Mouse (Mus musculus) mouse embryonic stem cell (cell line): ENCODE results near the gene Strbp.
"Not testable (repeated sequence)": the region's sequence is repeated elsewhere in the genome, so short reads cannot be mapped to it uniquely, and the experiment has no call there.

Experiments used
- in situ Hi-C, 2 experiments: fragments of 300-500 bp; cut with MboI; formaldehyde crosslinking; loops; 1 replicate in 1 of 2; 3 replicates in 1 of 2; pipeline ENCODE4 v1.14.3; 2019 to 2020; ENCODE audit warnings: low sequenced_read_pairs in 2 of 2, low pct_unique_long_range_greater_than_20kb in 1 of 2, mixed read lengths in 1 of 2; ENCODE audit not compliant: unreplicated experiment in 1 of 2

Strbp gene

DNA sequence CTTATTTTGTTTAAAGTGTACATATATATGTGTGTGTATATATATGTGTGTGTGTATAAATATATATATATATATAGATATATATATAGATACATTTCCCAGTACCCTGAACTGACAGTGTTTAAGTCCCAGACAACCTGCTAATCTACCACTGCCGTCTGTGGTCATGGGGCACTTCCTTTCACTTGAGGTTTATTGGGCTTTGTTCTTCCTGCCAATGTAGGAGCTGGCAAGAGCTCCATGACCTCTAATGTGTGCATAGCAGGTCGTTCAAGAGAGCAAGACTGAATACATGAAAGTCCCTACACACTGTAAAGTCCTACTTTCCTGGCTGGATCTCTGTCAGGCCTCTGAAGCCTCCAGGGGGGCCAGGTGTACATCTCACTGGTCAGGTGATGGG is 138.1 kb downstream of the Strbp start:
- in situ Hi-C loops: no loop called here

DNA sequence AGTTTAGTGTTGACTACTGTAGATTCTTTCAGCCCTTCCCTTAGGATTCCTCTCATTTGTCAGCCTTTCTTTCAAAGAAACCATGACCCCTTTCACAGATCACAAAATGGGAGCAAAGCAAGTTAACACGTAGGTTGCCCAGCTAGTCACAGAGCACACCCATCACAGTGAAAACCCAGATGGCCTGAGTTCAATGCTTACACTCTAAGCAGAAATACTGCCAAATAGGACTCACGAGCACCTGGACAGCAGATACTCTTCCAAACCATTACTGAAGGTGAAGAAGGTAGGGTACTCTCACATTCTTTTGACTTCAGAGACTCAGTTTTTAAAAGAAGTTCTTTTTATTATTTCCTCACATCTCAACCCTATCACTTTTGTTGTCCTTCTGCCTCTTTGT is 147.3 kb downstream of the Strbp start:
- in situ Hi-C loops: no loop called here

DNA sequence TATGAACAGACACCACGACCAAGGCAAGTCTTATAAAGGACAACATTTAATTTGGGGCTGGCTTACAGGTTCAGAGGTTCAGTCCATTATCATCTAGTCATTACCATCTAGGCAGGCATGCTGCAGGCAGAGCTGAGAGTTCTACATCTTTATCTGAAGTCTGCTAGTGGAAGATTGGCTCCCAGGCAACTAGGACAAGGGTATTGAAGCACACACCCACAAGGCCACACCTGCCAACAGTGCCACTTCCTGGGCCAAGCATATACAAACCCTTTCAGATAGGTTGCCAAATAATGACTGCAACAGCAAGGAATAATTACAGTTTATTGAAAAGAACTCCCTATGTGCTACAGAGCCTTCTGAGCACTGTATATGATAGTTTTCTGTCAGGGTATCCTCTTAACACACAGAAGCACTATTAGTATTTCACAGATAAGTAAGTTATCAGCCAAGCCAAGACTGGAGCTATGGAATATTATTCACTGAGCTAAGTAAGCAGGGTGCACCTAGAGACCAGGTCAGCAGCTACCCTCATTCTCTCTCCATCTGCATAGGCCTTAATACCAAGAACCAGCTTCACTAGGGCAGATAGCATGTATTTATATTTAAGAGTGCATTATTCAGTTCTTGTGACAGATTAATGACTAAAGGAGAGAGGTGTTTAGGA is 154.2 kb downstream of the Strbp start:
- in situ Hi-C loops: no loop called here

DNA sequence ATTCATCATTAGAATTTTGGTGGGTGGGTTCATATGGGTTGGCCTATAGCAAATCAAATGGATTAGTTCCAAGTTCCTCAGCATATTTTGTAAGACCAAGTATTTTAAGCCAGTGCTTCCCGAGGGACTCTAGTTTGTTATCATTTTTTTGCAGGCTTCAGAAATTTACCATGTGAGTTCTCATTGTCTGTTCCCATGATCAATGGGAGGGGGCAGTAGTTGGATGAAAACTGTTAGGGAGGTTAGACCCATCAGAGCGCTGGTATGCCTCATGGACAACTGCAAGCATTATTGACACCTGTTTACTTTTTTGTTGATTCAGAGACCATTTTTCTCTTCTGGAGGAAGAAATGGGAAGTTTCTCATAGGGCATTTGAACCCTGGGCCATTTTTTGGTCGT is 172.0 kb downstream of the Strbp start:
- in situ Hi-C loops: no loop called here

DNA sequence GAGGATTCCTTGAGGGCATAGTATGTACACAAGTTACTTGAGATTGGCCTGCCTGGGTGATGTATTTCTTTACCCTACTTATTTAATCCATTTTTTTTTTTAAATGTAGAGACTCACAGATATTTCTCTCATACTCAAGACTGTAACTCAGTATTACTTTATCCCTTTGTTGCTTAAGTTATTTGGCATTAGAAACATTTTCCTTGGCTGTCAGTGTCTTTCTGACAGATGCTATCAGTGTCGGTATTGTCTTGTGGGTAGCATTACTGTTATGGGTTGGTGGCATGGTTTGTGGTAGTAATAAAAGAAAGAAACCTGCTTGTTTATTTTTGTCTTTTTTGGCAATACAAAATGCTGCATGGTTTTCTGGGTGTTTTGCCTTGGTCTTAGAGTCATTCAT is 172.9 kb downstream of the Strbp start:
- in situ Hi-C loops: no loop called here

DNA sequence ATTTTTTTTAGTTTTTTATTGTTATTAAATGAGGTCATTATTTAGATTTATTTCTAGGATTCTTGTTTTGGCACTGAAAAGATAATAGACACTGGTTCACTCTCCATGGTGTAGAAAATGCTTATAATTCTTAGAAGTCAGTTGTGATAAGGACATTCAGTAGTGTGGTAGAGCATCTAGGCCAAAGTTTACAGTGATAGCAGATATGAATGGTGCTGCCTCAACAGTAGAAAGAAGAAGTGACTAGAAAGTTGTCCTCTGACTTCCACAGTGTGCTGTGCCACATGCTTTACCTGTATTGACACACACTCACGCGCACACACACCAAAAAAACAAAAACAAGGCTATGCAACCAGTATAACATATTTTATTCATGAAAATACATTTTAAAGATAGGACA is 174.3 kb downstream of the Strbp start:
- in situ Hi-C loops: no loop called here

DNA sequence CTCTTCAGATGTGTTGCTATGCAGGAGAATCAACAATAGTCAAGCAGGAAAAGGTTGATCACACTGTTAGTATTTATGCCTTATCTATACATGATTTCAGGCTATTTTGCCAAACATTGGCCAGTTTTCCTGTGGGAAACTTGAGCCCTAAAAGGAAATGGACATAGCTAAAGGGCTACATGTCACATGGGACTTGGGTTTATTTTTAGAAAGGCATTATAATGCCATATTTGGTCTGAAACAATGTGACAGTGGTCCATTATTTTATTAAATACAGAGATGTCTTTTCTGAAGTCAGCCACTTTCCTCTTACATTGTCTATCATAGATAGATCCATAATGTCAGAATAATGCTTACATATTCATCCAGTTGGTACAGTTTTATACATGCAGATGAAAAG is 176.1 kb downstream of the Strbp start:
- in situ Hi-C loops: no loop called here

DNA sequence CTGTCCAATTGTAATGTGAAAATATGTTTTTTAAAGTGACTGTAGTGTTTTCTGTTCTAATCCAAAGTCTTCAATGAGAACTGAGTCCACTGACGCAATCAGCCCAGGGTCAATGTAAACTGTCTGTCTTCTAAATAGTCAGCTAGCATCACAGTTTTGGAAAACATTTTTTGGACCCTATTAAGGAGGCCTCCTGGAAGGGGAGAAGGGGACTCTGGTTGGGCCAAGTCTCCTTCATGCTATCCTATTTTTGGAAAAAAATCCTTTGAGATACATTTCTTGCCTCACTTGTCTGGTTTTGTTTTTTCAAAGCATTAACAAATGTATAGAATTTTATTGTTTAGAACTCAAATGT is 184.4 kb downstream of the Strbp start:
- in situ Hi-C loops: no loop called here

DNA sequence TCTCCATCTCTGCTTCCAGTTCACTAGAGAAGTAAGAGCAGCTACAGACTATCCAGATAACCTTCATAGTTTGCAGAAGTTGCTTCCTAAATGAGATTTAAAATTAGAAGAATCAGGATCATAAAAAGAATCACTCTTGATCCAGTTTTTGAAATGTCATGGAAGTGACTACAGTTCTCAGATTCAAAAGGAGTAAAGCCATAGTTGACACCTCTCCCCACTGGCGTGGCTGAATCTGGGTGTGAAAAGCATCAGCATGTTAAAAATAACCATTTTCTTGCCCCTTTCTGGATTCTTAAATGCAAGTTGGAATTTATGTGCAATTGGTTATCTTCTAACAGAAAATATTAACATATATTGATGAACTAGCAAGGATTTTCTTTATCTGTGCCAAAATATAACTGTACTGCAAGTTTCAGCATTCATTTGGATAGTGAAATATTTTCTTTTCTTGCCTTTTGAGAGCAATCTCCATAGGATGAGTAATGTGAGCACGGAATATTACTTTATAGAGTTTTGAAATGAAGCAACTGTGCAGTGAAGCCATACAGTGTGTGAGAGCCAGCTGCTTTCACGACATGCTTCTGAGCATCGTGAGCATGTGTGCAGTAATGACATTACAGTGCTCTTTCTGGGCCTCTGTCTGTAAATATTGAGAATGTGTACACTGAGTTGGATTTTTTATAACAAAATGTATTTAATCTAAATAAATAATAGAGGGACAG is 184.9 kb downstream of the Strbp start:
- in situ Hi-C loops: no loop called here

DNA sequence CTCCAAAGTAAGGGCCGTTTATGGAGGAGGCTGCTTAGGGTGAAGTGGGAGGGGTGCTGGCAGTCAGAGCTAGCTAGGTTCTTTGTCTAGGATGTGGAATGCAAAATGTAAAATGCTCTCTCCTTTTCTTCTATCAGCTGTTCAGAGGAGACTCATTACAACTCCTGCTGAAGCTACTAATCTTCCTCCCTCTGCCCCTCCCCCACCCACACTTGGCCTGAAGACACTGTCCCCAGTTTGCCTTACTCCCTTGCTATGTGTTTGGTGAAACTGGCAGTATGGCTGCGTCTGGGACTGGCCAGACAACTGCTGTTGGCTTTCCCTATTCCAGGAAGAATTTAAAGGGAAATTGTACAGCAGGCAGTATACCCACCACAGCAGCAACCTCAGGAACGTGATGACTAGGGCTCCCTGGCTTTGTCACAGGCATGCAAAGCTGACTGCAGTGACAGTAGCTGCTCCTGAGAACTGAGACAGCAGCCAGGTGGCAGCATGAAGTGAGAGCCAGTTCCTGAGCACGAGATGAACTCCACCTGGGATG is 186.7 kb downstream of the Strbp start:
- in situ Hi-C loops: no loop called here

DNA sequence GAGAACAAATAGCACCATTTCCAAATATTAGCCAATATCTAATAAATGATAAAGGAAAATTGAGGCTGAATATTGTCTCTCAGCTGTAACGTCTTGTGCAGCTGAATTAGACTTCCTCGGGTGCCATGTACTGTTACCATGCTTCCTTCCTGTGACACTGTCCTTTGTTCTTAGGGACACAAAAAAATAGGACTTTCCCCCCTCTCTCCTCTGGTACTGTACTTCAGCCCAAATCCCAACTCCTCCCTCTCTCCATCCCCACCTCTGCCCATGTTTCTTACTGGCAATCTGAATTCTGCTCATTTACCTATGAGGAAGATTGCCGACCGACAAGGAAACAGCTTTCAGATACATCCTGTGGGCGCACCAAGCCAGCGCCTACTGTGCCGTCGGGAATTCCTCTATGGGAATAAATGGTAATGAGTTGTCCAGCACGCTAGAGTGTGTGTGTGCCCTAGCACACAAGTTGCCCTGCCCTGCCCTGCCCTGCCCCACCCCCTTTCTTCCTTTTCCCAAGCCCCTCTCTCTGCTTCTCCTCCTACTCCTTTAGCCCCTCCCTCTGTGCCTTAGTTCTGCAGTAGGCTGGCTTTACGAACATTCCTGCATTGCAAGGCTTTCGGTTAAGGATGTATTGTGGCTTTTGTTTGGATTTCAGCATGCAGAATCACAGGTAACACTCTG is 187.5 kb downstream of the Strbp start, which contains the start of gene Gpr21:
Gpr21 (plus strand) TSS at position 303 of the 681 bp plus-strand sequence.
- in situ Hi-C loops: no loop called here

DNA sequence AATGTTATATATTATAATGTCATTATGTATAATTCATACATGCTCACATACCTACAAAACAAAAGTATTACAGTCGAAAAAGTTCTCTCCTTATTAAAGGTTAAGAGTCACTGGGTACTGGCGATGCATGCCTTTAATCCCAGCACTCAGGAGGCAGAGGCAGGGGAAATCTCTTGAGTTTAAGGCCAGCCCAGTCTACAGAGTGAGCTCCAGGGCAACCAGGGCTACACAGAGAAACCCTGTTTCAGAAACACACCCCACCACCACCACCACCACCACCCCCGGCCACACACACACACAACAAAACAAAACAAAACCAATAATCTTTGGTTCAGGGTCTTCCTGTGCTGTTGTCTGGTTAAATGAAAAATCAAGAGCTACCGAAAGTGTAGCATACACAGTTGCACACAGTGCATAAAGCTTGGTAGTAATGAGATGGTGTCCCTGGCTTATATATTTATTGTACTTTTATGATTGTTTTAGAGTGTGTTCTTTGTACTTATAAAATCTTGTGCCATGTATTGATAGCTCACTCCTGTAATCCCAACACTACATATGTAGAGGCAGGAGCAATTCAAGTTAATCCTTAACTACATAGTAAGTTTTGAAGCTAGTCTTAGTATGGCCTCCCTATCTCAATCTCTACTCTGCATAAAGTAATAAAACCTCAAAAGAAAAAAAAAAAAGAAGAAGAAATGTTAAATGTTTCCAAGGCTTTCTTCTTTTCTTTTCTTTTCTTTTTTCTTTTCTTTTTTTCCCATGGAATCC is 192.3 kb downstream of the Strbp start:
- in situ Hi-C loops: no loop called here

DNA sequence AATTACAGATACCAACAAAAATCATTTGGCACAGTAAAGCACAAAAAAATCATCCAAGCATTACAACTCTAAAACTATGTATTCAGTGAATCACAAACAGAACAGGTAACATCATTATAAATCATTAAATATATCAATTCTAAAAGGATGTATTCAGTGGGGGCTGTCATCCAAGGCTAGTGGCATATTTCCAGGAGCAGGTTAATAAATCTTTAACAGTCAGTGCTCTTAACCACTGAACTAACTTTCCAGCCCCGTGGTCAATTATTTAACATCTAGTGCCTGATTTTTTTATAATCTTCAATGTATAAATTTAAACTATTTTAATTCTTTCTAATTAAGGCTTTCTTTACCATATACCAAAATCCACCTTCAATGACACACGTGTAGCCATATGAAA is 197.8 kb downstream of the Strbp start:
- in situ Hi-C loops: not testable (repeated sequence)

DNA sequence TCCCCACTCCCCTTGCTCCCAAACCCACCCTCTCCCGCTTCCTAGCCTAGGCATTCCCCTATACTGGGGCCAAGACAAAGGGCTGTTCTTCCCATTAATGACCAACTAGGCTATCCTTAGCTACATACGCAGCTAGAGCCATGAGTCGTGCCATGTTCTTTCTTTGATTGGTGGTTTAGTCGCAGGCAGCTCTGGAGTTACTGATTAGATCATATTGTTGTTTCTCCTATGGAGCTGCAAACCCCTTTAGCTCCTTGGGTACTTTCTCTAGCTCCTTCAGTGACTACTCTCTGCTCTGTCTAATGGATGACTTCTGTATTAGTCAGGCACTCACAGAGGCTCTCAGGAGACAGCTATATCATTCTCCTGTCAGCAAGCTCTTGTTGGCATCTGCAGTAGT is 206.3 kb downstream of the Strbp start:
- in situ Hi-C loops: no loop called here

DNA sequence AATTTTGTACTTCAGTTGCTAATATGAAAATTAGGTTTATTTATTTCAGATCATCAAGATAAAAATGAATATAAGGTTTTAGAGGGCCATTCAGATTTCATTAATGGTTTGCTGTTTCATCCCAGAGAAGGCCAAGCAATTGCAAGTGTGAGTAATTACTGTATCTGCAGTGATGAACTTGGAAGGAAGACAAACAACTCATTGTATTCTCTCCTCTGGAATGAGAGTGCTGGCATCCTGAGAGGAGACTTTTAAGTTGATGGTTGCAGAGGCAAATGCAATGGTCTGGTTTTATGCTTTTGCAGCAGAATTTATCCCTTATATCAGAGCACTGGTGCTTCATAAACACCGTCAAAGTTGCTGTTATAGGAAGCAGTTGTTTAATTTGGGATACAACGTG is 214.7 kb downstream of the Strbp start:
- in situ Hi-C loops: no loop called here

DNA sequence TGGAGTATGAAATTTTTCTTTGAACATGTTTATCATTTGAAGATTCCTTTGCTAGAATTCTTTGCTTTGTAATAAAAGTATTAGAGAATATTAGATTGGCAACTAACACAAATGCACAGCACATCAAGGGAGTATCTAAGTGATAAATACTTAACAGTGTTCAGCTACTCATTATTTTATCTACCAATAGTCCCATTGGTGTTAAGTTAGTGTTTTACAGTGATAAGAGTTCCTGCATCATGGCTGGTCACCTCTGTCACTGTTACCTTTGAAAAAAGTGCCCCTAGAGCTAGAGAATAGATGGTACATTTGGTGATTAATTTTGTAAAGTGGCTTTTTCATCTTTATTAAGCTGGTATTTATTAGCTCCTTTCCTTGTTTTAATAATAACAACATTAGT is 217.3 kb downstream of the Strbp start:
- in situ Hi-C loops: no loop called here

DNA sequence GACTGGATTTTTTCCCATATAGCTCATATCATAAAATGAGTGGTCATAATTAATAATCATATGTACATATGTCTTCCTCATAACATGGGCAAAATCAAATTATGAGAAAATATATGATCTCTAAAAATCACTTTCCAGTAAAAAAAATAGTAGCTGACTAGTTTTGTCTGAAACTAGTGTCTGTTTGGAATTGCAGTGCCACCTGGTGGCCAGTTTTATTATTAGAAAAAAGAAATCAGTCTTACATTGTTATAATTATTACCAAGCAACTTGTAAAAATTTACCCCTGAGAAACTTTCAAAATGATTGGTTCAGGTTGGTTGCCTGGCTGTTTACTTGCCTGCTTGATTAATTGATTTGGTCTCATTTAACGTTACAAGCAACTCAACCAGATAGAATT is 218.3 kb downstream of the Strbp start:
- in situ Hi-C loops: no loop called here

DNA sequence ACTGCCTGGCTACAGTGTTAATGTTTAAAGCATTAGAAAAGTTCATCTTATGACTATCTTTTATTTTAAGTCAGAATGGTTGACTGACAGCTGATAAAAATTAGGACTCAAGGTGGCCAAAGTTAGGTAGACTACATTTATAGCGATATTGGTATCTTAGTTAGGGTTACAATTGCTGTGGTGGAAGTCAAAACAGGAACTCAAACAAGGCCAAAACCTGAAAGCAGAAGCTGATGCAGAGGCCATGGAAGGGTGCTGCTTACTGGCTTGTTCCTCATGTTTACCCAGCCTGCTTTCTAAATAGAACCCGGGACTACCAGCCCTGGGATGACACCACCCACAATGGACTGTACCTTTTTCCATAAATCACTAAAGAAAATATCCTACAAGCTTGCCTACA is 219.5 kb downstream of the Strbp start:
- in situ Hi-C loops: no loop called here

DNA sequence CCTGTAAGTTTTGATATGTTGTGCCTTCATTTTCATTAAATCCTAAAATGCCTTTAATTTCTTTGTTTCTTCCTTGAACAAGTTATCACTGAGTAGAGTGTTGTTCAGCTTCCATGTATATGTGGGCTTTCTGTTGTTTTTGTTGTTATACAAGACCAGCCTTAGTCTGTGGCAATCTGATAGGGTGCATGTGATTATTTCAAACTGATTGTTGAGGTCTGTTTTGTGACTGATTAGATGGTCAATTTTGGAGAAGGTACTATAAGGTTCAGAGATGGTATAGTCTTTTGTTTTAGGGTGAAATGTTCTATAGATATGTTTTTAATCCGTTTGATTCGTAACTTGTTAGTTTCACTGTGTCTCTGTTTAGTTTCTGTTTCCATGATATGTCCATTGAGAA is 223.6 kb downstream of the Strbp start:
- in situ Hi-C loops: no loop called here
